Mouse (Mus musculus) spleen, adult 2 months (tissue): ENCODE measurements around the gene Ntn1. TPM values are rescaled to one million over a fixed set of nuclear protein-coding genes. Genes with fewer than 3 reads are reported as not detected.

ENCODE experiments used
- DNase-seq, 2 experiments: peaks; one replicate each; pipeline versions ENCODE4 v3.0.0 to v3.0.0-alpha.2; 2012 to 2021; ENCODE audit warnings: low spot score in 2 of 2, low read depth in 1 of 2
- H3K27ac ChIP-seq: fragments of 200-500 bp; 2 replicates; pipeline ENCODE4 v1.5.1; 2012; ENCODE audit warnings: low read length, inconsistent platforms; ENCODE audit not compliant: insufficient read depth
- H3K27me3 ChIP-seq: fragments of 200-500 bp; 2 replicates; pipeline ENCODE4 v1.6.1; 2012; ENCODE audit warnings: mild to moderate bottlenecking, moderate library complexity, low read length, inconsistent platforms; ENCODE audit not compliant: control insufficient read depth, insufficient read depth
- H3K36me3 ChIP-seq: fragments of 200-500 bp; 2 replicates; pipeline ENCODE4 v1.6.1; 2012; ENCODE audit warnings: mild to moderate bottlenecking, low read length, inconsistent platforms; ENCODE audit not compliant: control insufficient read depth, insufficient read depth
- H3K4me1 ChIP-seq: fragments of 200-500 bp; 2 replicates; pipeline ENCODE4 v1.6.1; 2011; ENCODE audit warnings: inconsistent platforms; ENCODE audit not compliant: control insufficient read depth, insufficient read depth, insufficient read length
- H3K4me3 ChIP-seq: fragments of 200-500 bp; 2 replicates; pipeline ENCODE4 v1.5.1; 2011; ENCODE audit warnings: mild to moderate bottlenecking, inconsistent platforms; ENCODE audit not compliant: insufficient read depth, insufficient read length; ENCODE audit errors: extremely low read depth
- CTCF ChIP-seq: fragments of 200-500 bp; IDR thresholded peaks from 2 replicates; pipeline ENCODE4 v1.5.1; 2011; ENCODE audit warnings: mild to moderate bottlenecking, inconsistent platforms; ENCODE audit not compliant: insufficient read depth, insufficient read length, insufficient replicate concordance; ENCODE audit errors: extremely low read depth
- POLR2A ChIP-seq: fragments of 200-500 bp; IDR thresholded peaks from 2 replicates; pipeline ENCODE4 v1.6.1; 2011; ENCODE audit warnings: low read depth, low read length, inconsistent platforms
- WGBS: fragments of 180-500 bp; shearing (Covaris S2); methylation state at CpG from one replicate; pipeline ENCODE4 v1.1.7; 2018; 5-methylcytosine and 5-hydroxymethylcytosine counted together
- polyA plus RNA-seq: library from polyadenylated mRNA; depleted of rRNA; stranded (reverse); fragments of >200 nt; gene quantifications from 2 replicates; pipeline ENCODE4 v1.2.3, GENCODE M21; 2012

The Ntn1 gene
- polyA plus RNA-seq, 1 experiment, result 3.8 TPM

- Histone ChIP-seq H3K36me3 (no peaks in the 10 kb centered on the region), H3K4me3 (no peak overlapping the region), H3K4me1 (no peaks in the 10 kb centered on the region), H3K27me3 (no peaks in the 10 kb centered on the region), H3K27ac (no peak overlapping the region)
- WGBS, result 86% methylated on average over 11 of the region's 11 CpGs
- no peak for DNase-seq
- TF ChIP-seq POLR2A, result no peak
- TF ChIP-seq CTCF, result no peak
Observed at GRCm38 (mm10) chr11:68315551-68316130, 85.0 kb downstream of the Ntn1 start.

GRCm38 (mm10) chr11:68313861-68314260 is 86.8 kb downstream of the Ntn1 start:
- H3K36me3 ChIP-seq, result no peaks in the 10 kb centered on the region
- no peak overlapping the region for H3K27ac ChIP-seq
- H3K4me3 ChIP-seq, result no peak overlapping the region
- no peaks in the 10 kb centered on the region for H3K4me1 ChIP-seq
- DNase-seq, result no peak
- WGBS, result 54% methylated on average over 4 of the region's 4 CpGs
- TF ChIP-seq POLR2A, result no peak
- no peak for TF ChIP-seq CTCF
- H3K27me3 ChIP-seq, result no peaks in the 10 kb centered on the region

- TF ChIP-seq CTCF (no peak), POLR2A (no peak)
- no peaks in the 10 kb centered on the region for H3K36me3 ChIP-seq
- H3K4me1 ChIP-seq, result no peaks in the 10 kb centered on the region
- 86% methylated on average over 7 of the region's 7 CpGs for WGBS
- H3K27ac ChIP-seq, result no peak overlapping the region
- no peak for DNase-seq
- no peak overlapping the region for H3K4me3 ChIP-seq
- H3K27me3 ChIP-seq, result no peaks in the 10 kb centered on the region
Observed at GRCm38 (mm10) chr11:68313065-68313464, 87.6 kb downstream of the Ntn1 start.

- 76% methylated on average over 10 of the region's 10 CpGs for WGBS
- DNase-seq, result no peak
Observed at GRCm38 (mm10) chr11:68308911-68309580, 91.6 kb downstream of the Ntn1 start.

GRCm38 (mm10) chr11:68305997-68306396 is 94.6 kb downstream of the Ntn1 start:
- TF ChIP-seq CTCF (no peak), POLR2A (no peak)
- WGBS, result 82% methylated on average over 8 of the region's 8 CpGs
- Histone ChIP-seq H3K36me3 (no peaks in the 10 kb centered on the region), H3K4me3 (no peak overlapping the region), H3K27ac (no peak overlapping the region), H3K4me1 (no peaks in the 10 kb centered on the region), H3K27me3 (no peaks in the 10 kb centered on the region)
- DNase-seq, result no peak

More at GRCm38 (mm10) chr11:68308911-68309580, 91.6 kb downstream of the Ntn1 start:
- H3K4me3 ChIP-seq, result no peak overlapping the region
- TF ChIP-seq POLR2A (no peak), CTCF (no peak)
- H3K36me3 ChIP-seq, result no peaks in the 10 kb centered on the region
- H3K4me1 ChIP-seq, result no peaks in the 10 kb centered on the region
- H3K27me3 ChIP-seq, result no peaks in the 10 kb centered on the region
- no peak overlapping the region for H3K27ac ChIP-seq

- Histone ChIP-seq H3K4me3 (no peak overlapping the region), H3K36me3 (no peaks in the 10 kb centered on the region), H3K27ac (no peak overlapping the region), H3K4me1 (no peaks in the 10 kb centered on the region), H3K27me3 (no peaks in the 10 kb centered on the region)
- no peak for DNase-seq
- 94% methylated on average over 7 of the region's 7 CpGs for WGBS
- TF ChIP-seq POLR2A (no peak), CTCF (no peak)
Observed at GRCm38 (mm10) chr11:68302323-68302722, 98.3 kb downstream of the Ntn1 start.

- no peak overlapping the region for H3K27ac ChIP-seq
- no peak overlapping the region for H3K4me3 ChIP-seq
- no peaks in the 10 kb centered on the region for H3K36me3 ChIP-seq
- DNase-seq, result no peak
- no peaks in the 10 kb centered on the region for H3K4me1 ChIP-seq
- no peak for TF ChIP-seq POLR2A
- TF ChIP-seq CTCF, result no peak
- H3K27me3 ChIP-seq, result no peaks in the 10 kb centered on the region
- 94% methylated on average over 4 of the region's 4 CpGs for WGBS
Observed at GRCm38 (mm10) chr11:68301660-68302059, 99.0 kb downstream of the Ntn1 start.
